Mouse (Mus musculus) lung, postnatal 0 days (tissue): ENCODE results near the gene Gm43720.

Source experiments
- CTCF ChIP-seq: IDR thresholded peaks from 2 replicates; pipeline ENCODE4 v1.5.1; 2016; ENCODE audit warnings: antibody characterized with exemption, mild to moderate bottlenecking
- EP300 ChIP-seq: IDR thresholded peaks from 2 replicates; pipeline ENCODE4 v1.6.1; 2016; ENCODE audit warnings: antibody characterized with exemption, mild to moderate bottlenecking, control low read depth

DNA sequence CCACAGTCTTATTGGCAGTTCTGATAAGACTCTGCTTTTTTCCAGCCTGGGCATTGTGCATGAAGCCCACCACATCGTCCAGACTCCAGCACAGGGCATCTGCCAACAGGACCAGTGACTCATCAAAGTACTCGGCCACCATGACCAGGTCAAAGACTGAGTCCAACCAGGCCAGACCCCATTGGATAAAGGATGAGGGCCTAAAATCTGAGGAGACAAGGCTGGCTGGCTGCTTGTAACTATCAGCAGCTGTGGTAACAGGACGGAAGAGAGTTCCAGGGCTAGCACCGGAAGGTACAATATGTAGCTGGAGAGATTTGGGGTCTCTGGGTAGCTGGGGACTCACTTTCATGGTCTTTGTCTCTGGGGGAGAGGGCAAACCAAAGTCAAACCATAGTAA lies 14.0 kb downstream of the Gm43720 start:
- TF ChIP-seq CTCF (no peak), EP300 (no peak)
